Mouse (Mus musculus) forebrain, embryonic 16.5 days (tissue): Measurements from ENCODE around the gene Pecam1. TPM values are rescaled to one million over a fixed set of nuclear protein-coding genes. Genes with fewer than 3 reads are reported as not detected.
A peak's percentile ranks its signal among the peaks of the same experiment; 100 is the strongest.
"Not testable (repeated sequence)": the region's sequence is repeated elsewhere in the genome, so short reads cannot be mapped to it uniquely, and the experiment has no call there.

Source experiments
- ATAC-seq: fragments of 200-750 bp; cut with Nextera tagmentation; 2 replicates; pipeline ENCODE4 v1.8.0; 2017; ENCODE audit warnings: mild to moderate bottlenecking, moderate library complexity
- H3K27ac ChIP-seq: fragments of 300-500 bp; sonication (generic); 2 replicates; pipeline ENCODE4 v1.5.1; 2014; ENCODE audit warnings: low read length, control low read depth
- H3K27me3 ChIP-seq: fragments of 300-500 bp; sonication (generic); replicated peaks from 2 replicates; pipeline ENCODE4 v1.6.1; 2014; ENCODE audit warnings: low read length; ENCODE audit not compliant: control insufficient read depth, insufficient read depth
- H3K36me3 ChIP-seq: fragments of 300-500 bp; sonication (generic); 2 replicates; pipeline ENCODE4 v1.6.1; 2014; ENCODE audit not compliant: control insufficient read depth, insufficient read depth
- H3K4me1 ChIP-seq: fragments of 300-500 bp; sonication (generic); replicated peaks from 2 replicates; pipeline ENCODE4 v1.6.1; 2014; ENCODE audit warnings: low read length; ENCODE audit not compliant: control insufficient read depth, insufficient read depth
- H3K4me2 ChIP-seq: fragments of 300-500 bp; sonication (generic); 2 replicates; pipeline ENCODE4 v1.6.1; 2014; ENCODE audit warnings: mild to moderate bottlenecking, low read length, control low read depth
- H3K4me3 ChIP-seq: fragments of 300-500 bp; sonication (generic); replicated peaks from 2 replicates; pipeline ENCODE4 v1.5.1; 2014; ENCODE audit warnings: mild to moderate bottlenecking, low read length, control low read depth
- H3K9ac ChIP-seq: fragments of 300-500 bp; sonication (generic); replicated peaks from 2 replicates; pipeline ENCODE4 v1.6.1; 2014; ENCODE audit warnings: low read depth, low read length, control low read depth
- H3K9me3 ChIP-seq: fragments of 300-500 bp; sonication (generic); 2 replicates; pipeline ENCODE4 v1.6.1; 2016; ENCODE audit warnings: low read length; ENCODE audit not compliant: control insufficient read depth
- WGBS: fragments of 180-500 bp; shearing (Covaris S2); extraction: QIAGEN DNeasy Blood & Tissue Kit; methylation state at CpG from one replicate; pipeline ENCODE4 v1.1.7; 2014; 5-methylcytosine and 5-hydroxymethylcytosine counted together
- polyA plus RNA-seq: library from polyadenylated mRNA; unstranded; fragments of >200 nt; fragmentation: Nextera tagmentation; extraction: Ambion mirVana; gene quantifications from 2 replicates; pipeline ENCODE4 v1.2.1, GENCODE M21; 2015

Pecam1 gene
- polyA plus RNA-seq, 1 experiment from 2014 or later = 14.7 TPM

DNA sequence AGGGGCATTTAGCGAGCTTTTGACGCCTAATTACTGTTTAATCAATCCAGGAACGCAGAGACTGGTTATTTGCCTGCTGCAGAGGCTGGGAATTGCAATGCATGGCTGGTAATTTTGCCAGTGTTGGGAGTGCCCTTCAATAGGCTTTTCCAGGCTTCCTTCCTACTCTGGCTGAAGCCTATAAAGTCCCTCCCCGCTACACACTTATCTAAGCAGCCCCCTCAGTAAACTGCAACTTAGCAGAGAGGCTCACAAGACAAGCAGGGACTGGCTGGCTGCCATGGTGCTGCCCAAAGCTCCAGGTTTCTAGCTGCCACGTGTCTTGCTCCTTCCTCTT is 111.1 kb downstream of the Pecam1 start:
- Histone ChIP-seq H3K4me2 (no peak overlapping the region), H3K9ac (no peak overlapping the region), H3K9me3 (no peaks in the 10 kb centered on the region), H3K4me1 (peaks cover 18% of the 10 kb centered on the region), H3K27ac (peak overlapping the region; percentile 14; the same call in 1 of the 2 replicates), H3K36me3 (no peaks in the 10 kb centered on the region), H3K27me3 (no peaks in the 10 kb centered on the region), H3K4me3 (no peak overlapping the region)
- WGBS = 2% methylated on average over 5 of the region's 5 CpGs
- ATAC-seq = peak; percentile 93

GRCm38 (mm10) chr11:106638551-106639355 is 111.7 kb downstream of the Pecam1 start:
- H3K4me3 ChIP-seq = no peak overlapping the region
- H3K4me2 ChIP-seq = no peak overlapping the region
- WGBS = 18% methylated on average over 9 of the region's 9 CpGs
- 0 out of 2 replicates have a peak overlapping the region, but pooled peaks have one; percentile 51 for H3K27ac ChIP-seq
- H3K36me3 ChIP-seq = no peaks in the 10 kb centered on the region
- peaks cover 18% of the 10 kb centered on the region for H3K4me1 ChIP-seq
- no peaks in the 10 kb centered on the region for H3K9me3 ChIP-seq
- no peaks in the 10 kb centered on the region for H3K27me3 ChIP-seq
- peak; percentile 81; the same call in 1 of the 2 replicates for ATAC-seq
- H3K9ac ChIP-seq = no peak overlapping the region

GRCm38 (mm10) chr11:106637754-106638153 is 112.7 kb downstream of the Pecam1 start:
- H3K4me1 ChIP-seq = peaks cover 18% of the 10 kb centered on the region
- 11% methylated on average over 7 of the region's 7 CpGs for WGBS
- ATAC-seq = no peak

GRCm38 (mm10) chr11:106635946-106636345 is 114.5 kb downstream of the Pecam1 start:
- no peaks in the 10 kb centered on the region for H3K36me3 ChIP-seq
- H3K27ac ChIP-seq = no peak overlapping the region
- no peak overlapping the region for H3K9ac ChIP-seq
- H3K9me3 ChIP-seq = no peaks in the 10 kb centered on the region
- no peaks in the 10 kb centered on the region for H3K27me3 ChIP-seq
- ATAC-seq = no peak
- 53% methylated on average over 2 of the region's 2 CpGs for WGBS
- H3K4me2 ChIP-seq = no peak overlapping the region
- H3K4me3 ChIP-seq = no peak overlapping the region
- H3K4me1 ChIP-seq = peaks cover 18% of the 10 kb centered on the region

More at GRCm38 (mm10) chr11:106637754-106638153, 112.7 kb downstream of the Pecam1 start:
- Histone ChIP-seq H3K36me3 (no peaks in the 10 kb centered on the region), H3K27me3 (no peaks in the 10 kb centered on the region), H3K4me2 (no peak overlapping the region), H3K4me3 (no peak overlapping the region), H3K9me3 (no peaks in the 10 kb centered on the region), H3K9ac (no peak overlapping the region), H3K27ac (no peak overlapping the region)

GRCm38 (mm10) chr11:106634175-106634574 is 116.3 kb downstream of the Pecam1 start:
- not testable (repeated sequence) for H3K27ac ChIP-seq, H3K9me3 ChIP-seq, H3K27me3 ChIP-seq, H3K36me3 ChIP-seq, ATAC-seq, H3K4me3 ChIP-seq, H3K4me2 ChIP-seq, H3K4me1 ChIP-seq, H3K9ac ChIP-seq
- 92% methylated on average over 3 of the region's 3 CpGs for WGBS

DNA sequence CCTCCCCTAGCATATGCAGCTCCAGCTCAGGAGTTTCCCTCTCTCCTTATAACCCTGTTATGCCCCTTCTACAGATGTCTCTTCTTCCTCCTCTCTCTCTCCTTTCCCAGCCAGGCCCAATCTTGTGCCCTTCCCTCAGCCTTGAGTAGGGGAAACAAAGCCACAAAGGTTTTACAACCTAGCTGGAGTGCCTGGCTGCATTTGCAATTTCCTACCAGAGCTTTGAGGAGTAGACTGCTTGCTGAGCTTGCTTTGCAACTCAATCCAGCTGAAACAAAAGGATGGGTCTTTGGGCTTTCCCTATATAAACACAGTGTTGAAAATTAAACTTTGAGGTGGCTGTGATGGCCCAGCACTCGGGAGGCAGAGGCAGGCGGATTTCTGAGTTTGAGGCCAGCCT is 117.0 kb downstream of the Pecam1 start:
- 95% methylated on average over 2 of the region's 2 CpGs for WGBS
- Histone ChIP-seq H3K9me3 (no peaks in the 10 kb centered on the region), H3K27ac (no peak overlapping the region), H3K4me3 (no peak overlapping the region), H3K4me2 (no peak overlapping the region), H3K36me3 (no peaks in the 10 kb centered on the region), H3K9ac (no peak overlapping the region), H3K4me1 (peaks cover 3% of the 10 kb centered on the region), H3K27me3 (no peaks in the 10 kb centered on the region)
- no peak for ATAC-seq

GRCm38 (mm10) chr11:106627692-106628091 is 122.7 kb downstream of the Pecam1 start:
- Histone ChIP-seq H3K4me2 (no peak overlapping the region), H3K27ac (no peak overlapping the region), H3K9me3 (no peaks in the 10 kb centered on the region), H3K36me3 (no peaks in the 10 kb centered on the region), H3K4me3 (no peak overlapping the region), H3K27me3 (no peaks in the 10 kb centered on the region), H3K9ac (no peak overlapping the region), H3K4me1 (no peaks in the 10 kb centered on the region)
- ATAC-seq = peak; percentile 54
- WGBS = 21% methylated on average over 6 of the region's 6 CpGs

GRCm38 (mm10) chr11:106625577-106625976 is 124.9 kb downstream of the Pecam1 start:
- Histone ChIP-seq H3K36me3 (no peaks in the 10 kb centered on the region), H3K4me1 (no peaks in the 10 kb centered on the region), H3K9ac (no peak overlapping the region), H3K27me3 (no peaks in the 10 kb centered on the region), H3K4me3 (no peak overlapping the region), H3K27ac (no peak overlapping the region), H3K4me2 (no peak overlapping the region), H3K9me3 (no peaks in the 10 kb centered on the region)
- no peak for ATAC-seq
- WGBS = 52% methylated on average over 3 of the region's 3 CpGs

GRCm38 (mm10) chr11:106623629-106624028 is 126.8 kb downstream of the Pecam1 start:
- Histone ChIP-seq H3K4me1 (no peaks in the 10 kb centered on the region), H3K27me3 (no peaks in the 10 kb centered on the region), H3K4me2 (no peak overlapping the region), H3K9me3 (no peaks in the 10 kb centered on the region), H3K9ac (no peak overlapping the region), H3K4me3 (no peak overlapping the region), H3K27ac (no peak overlapping the region), H3K36me3 (no peaks in the 10 kb centered on the region)
- 85% methylated on average over 2 of the region's 2 CpGs for WGBS
- ATAC-seq = no peak
